Mouse (Mus musculus): ENCODE measurements around the gene Pex5l.

- no peak for TF ChIP-seq POLR2A (IDR thresholded peaks at IDR 0.05; ENCODE audit: low read depth, low read length)
- TF ChIP-seq CTCF (IDR thresholded peaks at IDR 0.05; ENCODE audit: extremely low read depth, insufficient read depth, insufficient read length, insufficient replicate concordance): no peak
These were observed 239.6 kb downstream of the Pex5l start for GRCm38 (mm10) chr3:32903462-32903861.
